Mouse (Mus musculus): ENCODE measurements around the gene Rpa1.

Rpa1 gene

DNA sequence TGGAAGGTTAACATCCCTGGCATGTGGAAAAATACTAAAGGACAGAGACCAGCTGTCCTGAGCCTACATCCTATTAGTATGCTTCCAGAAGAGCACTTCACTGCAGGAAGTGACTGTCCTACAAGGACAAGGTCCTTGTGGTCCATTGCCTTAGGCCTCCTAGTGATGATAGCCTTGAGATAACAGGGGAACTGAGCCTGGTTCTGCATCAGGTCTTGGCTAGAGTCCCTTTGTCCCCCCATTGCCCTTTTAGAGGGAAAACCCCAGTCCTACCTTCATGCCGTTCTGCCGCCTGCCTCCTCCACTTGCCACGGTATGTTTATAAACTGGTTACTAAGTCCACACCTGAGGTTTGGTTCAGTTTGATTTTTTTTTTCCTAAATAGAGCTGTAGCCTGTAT is 85.9 kb downstream of the Rpa1 start:
- no peak for DNase-seq (ENCODE audit: low spot score)

DNA sequence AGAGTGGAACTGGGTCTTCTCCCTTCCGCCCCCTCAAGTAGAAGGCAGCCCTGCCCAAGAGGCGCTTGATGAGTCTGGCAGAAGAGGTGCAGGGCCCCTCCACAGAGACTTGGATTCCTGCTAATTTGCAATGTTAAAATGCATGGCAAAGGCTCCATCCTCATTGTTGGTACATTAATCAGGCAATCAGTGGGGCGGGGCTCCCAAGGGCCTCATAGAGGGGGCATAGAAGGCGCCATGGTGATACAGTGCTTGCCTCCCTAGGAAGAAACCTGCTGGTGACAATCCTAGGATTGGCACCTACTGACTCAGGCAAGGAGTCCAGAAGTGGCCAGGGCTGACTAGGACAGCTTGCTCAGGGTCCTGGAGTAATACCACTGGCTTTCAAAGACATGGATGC is 86.4 kb downstream of the Rpa1 start:
- DNase-seq (ENCODE audit: low spot score) = no peak

DNA sequence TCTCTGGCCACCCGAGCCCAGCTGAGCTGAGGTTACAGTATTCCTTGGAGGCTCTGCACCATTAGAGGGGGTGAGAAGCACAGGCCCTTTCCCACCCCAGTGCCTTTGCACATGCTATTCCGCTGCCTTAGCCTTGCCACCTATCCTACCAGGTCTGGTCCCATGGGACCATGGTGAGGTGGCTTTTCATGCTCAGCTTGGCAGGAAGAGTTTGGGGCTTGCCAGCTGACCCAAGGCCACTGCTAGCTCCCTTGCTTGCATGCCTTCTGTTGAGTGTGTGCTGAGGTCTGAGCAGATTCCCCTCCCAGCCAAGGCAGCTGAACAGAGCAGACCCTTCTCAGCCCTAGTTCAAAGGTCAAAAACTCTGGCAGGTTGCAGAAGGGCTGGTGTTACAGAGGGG is 87.1 kb downstream of the Rpa1 start:
- DNase-seq (ENCODE audit: low spot score) = no peak

GRCm38 (mm10) chr11:75259996-75260561 is 88.0 kb downstream of the Rpa1 start:
- peak; percentile 39 for DNase-seq (ENCODE audit: low spot score)

DNA sequence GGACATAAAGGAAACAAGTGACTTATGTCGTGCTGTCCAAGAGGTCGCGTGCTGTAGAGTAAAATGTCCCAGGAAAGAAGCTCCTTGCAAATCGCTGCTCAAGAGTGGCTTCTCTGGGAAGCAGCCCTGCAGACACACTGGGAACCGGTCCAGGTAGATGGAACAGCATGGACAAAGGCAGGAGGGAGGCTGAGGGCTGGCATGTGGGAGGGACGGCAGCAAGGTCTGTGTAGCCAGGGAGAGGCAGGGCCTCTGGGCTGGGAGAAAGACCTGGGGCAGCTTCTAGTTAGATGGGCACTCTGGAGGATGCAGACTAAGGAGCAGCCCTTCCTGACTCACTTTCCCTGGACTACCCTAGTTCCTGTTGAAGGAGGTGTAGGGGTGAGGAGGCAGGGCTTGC is 88.7 kb downstream of the Rpa1 start:
- DNase-seq (ENCODE audit: low spot score) = no peak

- no peak for DNase-seq (ENCODE audit: low spot score)
Observed at GRCm38 (mm10) chr11:75257056-75257648, 91.0 kb downstream of the Rpa1 start.

DNA sequence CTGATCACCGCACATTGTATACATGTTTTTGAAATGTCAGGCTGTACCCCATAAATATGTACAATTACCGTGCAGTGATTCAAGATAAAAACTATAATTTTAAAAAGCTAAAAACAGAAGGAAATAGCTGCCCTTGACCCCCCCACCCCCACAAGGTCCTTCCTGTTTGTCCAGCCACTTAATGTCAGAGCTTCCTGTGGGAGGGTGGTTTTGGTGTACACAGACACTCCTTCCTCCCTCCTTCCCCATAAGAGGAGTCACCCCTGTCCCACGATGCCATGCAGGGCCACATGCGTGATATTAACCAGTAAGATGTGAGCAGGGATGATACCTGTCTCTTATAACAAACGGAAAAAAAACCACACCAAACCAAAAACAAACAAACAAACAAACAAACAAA is 92.8 kb downstream of the Rpa1 start:
- no peak for DNase-seq (ENCODE audit: low spot score)

- no peak for DNase-seq (ENCODE audit: low spot score)
Observed at GRCm38 (mm10) chr11:75254252-75254912, 93.7 kb downstream of the Rpa1 start.

GRCm38 (mm10) chr11:75251557-75252070 is 96.5 kb downstream of the Rpa1 start:
- no peak for DNase-seq (ENCODE audit: low spot score)

GRCm38 (mm10) chr11:75251006-75251512 is 97.1 kb downstream of the Rpa1 start:
- no peak for DNase-seq (ENCODE audit: low spot score)

DNA sequence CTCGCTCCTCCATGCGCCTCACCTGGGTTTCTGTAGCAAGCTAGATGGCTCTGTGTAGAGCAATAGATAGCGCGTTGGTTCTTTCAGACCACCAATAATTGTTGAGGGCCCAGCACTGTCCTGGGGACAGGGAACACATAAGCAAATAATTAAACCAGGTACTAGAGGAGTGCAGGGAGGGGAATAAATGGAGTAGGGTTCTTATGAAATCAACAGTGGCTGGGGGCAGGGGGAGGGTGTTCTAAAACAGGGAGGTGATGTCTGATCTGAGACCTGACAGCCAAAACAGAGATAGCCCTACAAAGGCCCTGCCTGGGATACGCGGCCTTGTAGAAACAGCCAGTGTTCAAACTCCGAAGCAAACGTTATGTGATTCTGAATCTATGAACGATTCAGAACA is 98.5 kb downstream of the Rpa1 start:
- no peak for DNase-seq (ENCODE audit: low spot score)

All from layer of hippocampus, adult 11-12 months (tissue).